Mouse (Mus musculus) liver, adult 2 months (tissue): ENCODE measurements around the gene Vegfb.

Experiments used
- CTCF ChIP-seq: fragments of 200-500 bp; IDR thresholded peaks from 2 replicates; pipeline ENCODE4 v1.5.1; 2011; ENCODE audit warnings: low read depth, low read length, control low read depth
- POLR2A ChIP-seq: fragments of 200-500 bp; IDR thresholded peaks from 2 replicates; pipeline ENCODE4 v1.6.1; 2011; ENCODE audit warnings: low read length, control low read depth; ENCODE audit not compliant: insufficient read depth; ENCODE audit errors: extremely low read depth

GRCm38 (mm10) chr19:6983621-6984020 is 3.8 kb downstream of the Vegfb start:
- TF ChIP-seq CTCF (no peak), POLR2A (no peak)
